Mouse (Mus musculus): ENCODE data around the gene Slc6a3. TPM values are rescaled to one million over a fixed set of nuclear protein-coding genes. Genes with fewer than 3 reads are reported as not detected.

Slc6a3 gene
- polyA plus RNA-seq, 1 experiment from 2014 or later, result 0.15 TPM

- Histone ChIP-seq H3K4me3 (replicated peaks) (no peak overlapping the region), H3K4me2 (no peak overlapping the region), H3K9ac (replicated peaks) (no peak overlapping the region), H3K27ac (no peak overlapping the region), H3K9me3 (no peaks in the 10 kb centered on the region), H3K36me3 (no peaks in the 10 kb centered on the region), H3K27me3 (peaks cover 15% of the 10 kb centered on the region; the same call in 1 of the 2 replicates), H3K4me1 (replicated peaks) (no peaks in the 10 kb centered on the region)
- WGBS, result 38% methylated on average over 2 of the region's 2 CpGs
- no peak for ATAC-seq (ENCODE audit: insufficient number of reproducible peaks, insufficient read depth, low FRiP score, low TSS enrichment, low read depth)
Measured at GRCm38 (mm10) chr13:73592546-73592945, 56.0 kb downstream of the Slc6a3 start.

GRCm38 (mm10) chr13:73596276-73596675, 59.7 kb downstream of the Slc6a3 start:
- Histone ChIP-seq H3K4me2 (no peak overlapping the region), H3K27me3 (peaks cover 12% of the 10 kb centered on the region; the same call in 1 of the 2 replicates), H3K9me3 (no peaks in the 10 kb centered on the region), H3K4me1 (replicated peaks) (no peaks in the 10 kb centered on the region), H3K27ac (no peak overlapping the region), H3K36me3 (no peaks in the 10 kb centered on the region), H3K9ac (replicated peaks) (no peak overlapping the region), H3K4me3 (replicated peaks) (no peak overlapping the region)
- no peak for ATAC-seq (ENCODE audit: insufficient number of reproducible peaks, insufficient read depth, low FRiP score, low TSS enrichment, low read depth)
- WGBS, result 78% methylated on average over 4 of the region's 4 CpGs

GRCm38 (mm10) chr13:73600217-73600616, 63.7 kb downstream of the Slc6a3 start:
- 81% methylated on average over 4 of the region's 4 CpGs for WGBS

GRCm38 (mm10) chr13:73603046-73603445, 66.5 kb downstream of the Slc6a3 start:
- H3K4me2 ChIP-seq, result peak overlapping the region; percentile 92
- no peak for ATAC-seq (ENCODE audit: insufficient number of reproducible peaks, insufficient read depth, low FRiP score, low TSS enrichment, low read depth)
- peaks cover 27% of the 10 kb centered on the region for H3K36me3 ChIP-seq
- 50% methylated on average over 4 of the region's 4 CpGs for WGBS
- H3K27me3 ChIP-seq, result no peaks in the 10 kb centered on the region
- no peak overlapping the region for H3K27ac ChIP-seq
- H3K4me3 ChIP-seq (replicated peaks), result peak overlapping the region; percentile 89
- H3K4me1 ChIP-seq (replicated peaks), result peaks cover 17% of the 10 kb centered on the region
- no peaks in the 10 kb centered on the region for H3K9me3 ChIP-seq
- H3K9ac ChIP-seq (replicated peaks), result peak overlapping the region; percentile 81

More at GRCm38 (mm10) chr13:73600217-73600616, 63.7 kb downstream of the Slc6a3 start:
- H3K4me2 ChIP-seq, result no peak overlapping the region
- no peak overlapping the region for H3K9ac ChIP-seq (replicated peaks)
- no peak overlapping the region for H3K27ac ChIP-seq
- H3K36me3 ChIP-seq, result no peaks in the 10 kb centered on the region
- peaks cover 8% of the 10 kb centered on the region; the same call in 1 of the 2 replicates for H3K27me3 ChIP-seq
- peaks cover 13% of the 10 kb centered on the region for H3K4me1 ChIP-seq (replicated peaks)
- H3K9me3 ChIP-seq, result no peaks in the 10 kb centered on the region
- H3K4me3 ChIP-seq (replicated peaks), result no peak overlapping the region
- no peak for ATAC-seq (ENCODE audit: insufficient number of reproducible peaks, insufficient read depth, low FRiP score, low TSS enrichment, low read depth)

- Histone ChIP-seq H3K4me3 (replicated peaks) (peak within 1 kb of the TSS; percentile 89), H3K4me1 (replicated peaks) (peaks cover 17% of the 10 kb centered on the region), H3K27me3 (no peaks in the 10 kb centered on the region), H3K9ac (replicated peaks) (peak within 1 kb of the TSS; percentile 81), H3K27ac (peak within 1 kb of the TSS; percentile 73), H3K4me2 (peak within 1 kb of the TSS; percentile 92), H3K9me3 (no peaks in the 10 kb centered on the region), H3K36me3 (peaks cover 33% of the 10 kb centered on the region)
- ATAC-seq (ENCODE audit: insufficient number of reproducible peaks, insufficient read depth, low FRiP score, low TSS enrichment, low read depth), result peak; percentile 92
- under 1% methylated on average over 53 of the region's 53 CpGs for WGBS
Measured at GRCm38 (mm10) chr13:73603522-73604155, 67.1 kb downstream of the Slc6a3 start, which contains the start of gene Clptm1l. Gene Clptm1l, plus strand, starts transcription at chr13:73604006.

- peaks cover 40% of the 10 kb centered on the region for H3K36me3 ChIP-seq
- peak overlapping the region; percentile 81 for H3K9ac ChIP-seq (replicated peaks)
- H3K4me1 ChIP-seq (replicated peaks), result peaks cover 17% of the 10 kb centered on the region
- peak; percentile 86 for ATAC-seq (ENCODE audit: insufficient number of reproducible peaks, insufficient read depth, low FRiP score, low TSS enrichment, low read depth)
- H3K27me3 ChIP-seq, result no peaks in the 10 kb centered on the region
- peak overlapping the region; percentile 92 for H3K4me2 ChIP-seq
- WGBS, result 4% methylated on average over 34 of the region's 39 CpGs
- H3K9me3 ChIP-seq, result no peaks in the 10 kb centered on the region
- H3K4me3 ChIP-seq (replicated peaks), result peak overlapping the region; percentile 89
- H3K27ac ChIP-seq, result 0 out of 2 replicates have a peak overlapping the region, but pooled peaks have one; percentile 45
Measured at GRCm38 (mm10) chr13:73604156-73604957, 67.8 kb downstream of the Slc6a3 start.

- Histone ChIP-seq H3K9me3 (no peaks in the 10 kb centered on the region), H3K4me2 (no peak overlapping the region), H3K27ac (no peak overlapping the region), H3K4me3 (replicated peaks) (no peak overlapping the region), H3K36me3 (peaks cover 87% of the 10 kb centered on the region), H3K9ac (replicated peaks) (no peak overlapping the region), H3K4me1 (replicated peaks) (no peaks in the 10 kb centered on the region), H3K27me3 (no peaks in the 10 kb centered on the region)
- ATAC-seq (ENCODE audit: insufficient number of reproducible peaks, insufficient read depth, low FRiP score, low TSS enrichment, low read depth), result no peak
- WGBS, result 94% methylated on average over 5 of the region's 5 CpGs
Measured at GRCm38 (mm10) chr13:73618406-73618805, 81.9 kb downstream of the Slc6a3 start.

GRCm38 (mm10) chr13:73620637-73621036, 84.1 kb downstream of the Slc6a3 start:
- Histone ChIP-seq H3K9ac (replicated peaks) (no peak overlapping the region), H3K27me3 (no peaks in the 10 kb centered on the region), H3K27ac (no peak overlapping the region), H3K4me2 (no peak overlapping the region), H3K4me1 (replicated peaks) (no peaks in the 10 kb centered on the region), H3K4me3 (replicated peaks) (no peak overlapping the region), H3K9me3 (no peaks in the 10 kb centered on the region), H3K36me3 (peaks cover 65% of the 10 kb centered on the region)
- no peak for ATAC-seq (ENCODE audit: insufficient number of reproducible peaks, insufficient read depth, low FRiP score, low TSS enrichment, low read depth)
- 73% methylated on average over 6 of the region's 6 CpGs for WGBS

GRCm38 (mm10) chr13:73626410-73626744, 89.8 kb downstream of the Slc6a3 start:
- Histone ChIP-seq H3K9ac (replicated peaks) (peak overlapping the region; percentile 82; the same call in 1 of the 2 replicates), H3K27me3 (no peaks in the 10 kb centered on the region), H3K9me3 (no peaks in the 10 kb centered on the region), H3K27ac (no peak overlapping the region), H3K4me1 (replicated peaks) (peaks cover 22% of the 10 kb centered on the region), H3K4me3 (replicated peaks) (peak overlapping the region; percentile 69), H3K4me2 (peak overlapping the region; percentile 91), H3K36me3 (peaks cover 37% of the 10 kb centered on the region)
- WGBS, result 43% methylated on average over 6 of the region's 6 CpGs
- peak; percentile 60; the same call in 1 of the 2 replicates for ATAC-seq (ENCODE audit: insufficient number of reproducible peaks, insufficient read depth, low FRiP score, low TSS enrichment, low read depth)

GRCm38 (mm10) chr13:73626745-73627549, 90.4 kb downstream of the Slc6a3 start, which contains the start of gene Tert:
Gene Tert, plus strand, starts transcription at chr13:73626911.
- Histone ChIP-seq H3K4me1 (replicated peaks) (peaks cover 22% of the 10 kb centered on the region), H3K9me3 (no peaks in the 10 kb centered on the region), H3K4me2 (peak within 1 kb of the TSS; percentile 91), H3K9ac (replicated peaks) (peak within 1 kb of the TSS; percentile 82), H3K27me3 (no peaks in the 10 kb centered on the region), H3K36me3 (peaks cover 31% of the 10 kb centered on the region), H3K4me3 (replicated peaks) (peak within 1 kb of the TSS; percentile 69), H3K27ac (peak within 1 kb of the TSS; percentile 45; the same call in 1 of the 2 replicates)
- WGBS, result 8% methylated on average over 47 of the region's 47 CpGs
- peak; percentile 85 for ATAC-seq (ENCODE audit: insufficient number of reproducible peaks, insufficient read depth, low FRiP score, low TSS enrichment, low read depth)

Measured in limb, embryonic 12.5 days (tissue).